23 mouse cellular contexts compared by ENCODE assay signal in the genomic region with DNA sequence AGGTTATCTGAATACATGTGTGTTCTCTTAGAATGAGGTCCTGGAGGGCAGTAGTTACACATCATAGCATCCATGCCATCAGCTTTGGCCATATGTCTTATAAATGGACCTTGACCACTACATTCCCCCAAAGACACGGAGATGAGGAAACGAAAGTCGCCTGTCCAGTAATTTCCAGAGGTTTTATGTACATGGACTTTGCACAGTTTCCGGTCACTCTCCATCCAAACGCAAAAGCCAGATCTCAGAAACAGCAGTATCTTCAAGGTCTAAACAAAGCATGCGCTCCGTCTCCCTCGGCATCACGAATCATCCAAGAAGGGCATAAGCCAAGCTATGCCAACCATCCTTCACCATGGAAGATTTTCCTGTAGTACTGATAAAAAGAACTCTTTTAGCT. TPM values are rescaled to one million over a fixed set of nuclear protein-coding genes. Genes with fewer than 3 reads are reported as not detected.
A peak's percentile ranks its signal among the peaks of the same experiment; 100 is the strongest.
DNase-seq lines count a peak whose midpoint lies in the region; ATAC-seq and TF ChIP-seq lines count a peak whose summit lies in the region.
"Had no signal": no experiment of that assay in that cellular context is flagged by ENCODE, and none has a peak within 500 bp of the region (broad histone marks: within the 10 kb centered on the region; RNA-seq: fewer than 3 reads in every experiment).

No protein-coding gene starts in this region.

- H3K27me3 ChIP-seq in intestine, postnatal 0 days (replicated peaks; ENCODE audit: control insufficient read depth, insufficient read depth, low read length), result no peaks in the 10 kb centered on the region
- H3K27me3 ChIP-seq in intestine, embryonic 15.5 days (replicated peaks), result no peaks in the 10 kb centered on the region
- H3K27me3 ChIP-seq in liver, embryonic 15.5 days, result 0 out of 2 replicates have a peak, but pooled peaks cover 10% of the 10 kb centered on the region
- peaks cover 26% of the 10 kb centered on the region for H3K27me3 ChIP-seq in liver, embryonic 12.5 days (replicated peaks)
- no peaks in the 10 kb centered on the region for H3K27me3 ChIP-seq in midbrain, embryonic 11.5 days (ENCODE audit: control insufficient read depth, insufficient read depth, low read length)
- H3K27me3 ChIP-seq in midbrain, embryonic 16.5 days (ENCODE audit: control insufficient read depth, insufficient read depth, low read depth, low read length), result no peaks in the 10 kb centered on the region
- H3K27me3 ChIP-seq: embryonic facial prominence, embryonic 13.5 days; embryonic facial prominence, embryonic 15.5 days; forebrain, embryonic 12.5 days had no signal

- no peak overlapping the region for H3K4me2 ChIP-seq in intestine, postnatal 0 days (replicated peaks; ENCODE audit: low read depth)
- no peak overlapping the region for H3K4me2 ChIP-seq in intestine, embryonic 15.5 days (replicated peaks)
- H3K4me2 ChIP-seq in liver, embryonic 15.5 days, result peak overlapping the region; percentile 29; the same call in 1 of the 2 replicates
- H3K4me2 ChIP-seq in liver, embryonic 12.5 days, result no peak overlapping the region
- no peak overlapping the region for H3K4me2 ChIP-seq in midbrain, embryonic 11.5 days
- no peak overlapping the region for H3K4me2 ChIP-seq in midbrain, embryonic 16.5 days (ENCODE audit: low read length)
- H3K4me2 ChIP-seq: embryonic facial prominence, embryonic 13.5 days; embryonic facial prominence, embryonic 15.5 days; forebrain, embryonic 12.5 days had no signal

- H3K27ac ChIP-seq in intestine, postnatal 0 days (ENCODE audit: low read depth, low read length), result 0 out of 2 replicates have a peak overlapping the region, but pooled peaks have one; percentile 17
- H3K27ac ChIP-seq in intestine, embryonic 15.5 days, result no peak overlapping the region
- no peak overlapping the region for H3K27ac ChIP-seq in liver, embryonic 15.5 days (replicated peaks)
- no peak overlapping the region for H3K27ac ChIP-seq in liver, embryonic 12.5 days
- no peak overlapping the region for H3K27ac ChIP-seq in midbrain, embryonic 11.5 days (ENCODE audit: low read depth, low read length)
- H3K27ac ChIP-seq in midbrain, embryonic 16.5 days (ENCODE audit: low read length), result no peak overlapping the region
- H3K27ac ChIP-seq: embryonic facial prominence, embryonic 13.5 days; embryonic facial prominence, embryonic 15.5 days; forebrain, embryonic 10.5 days; forebrain, embryonic 12.5 days had no signal

- 61% methylated on average over 9 of the region's 9 CpGs for WGBS in intestine, postnatal 0 days
- 80% methylated on average over 9 of the region's 9 CpGs for WGBS in intestine, embryonic 15.5 days
- WGBS in liver, embryonic 15.5 days (ENCODE audit: insufficient replicate concordance), result 69% methylated on average over 9 of the region's 9 CpGs
- WGBS in liver, embryonic 12.5 days (ENCODE audit: insufficient replicate concordance), result 79% methylated on average over 9 of the region's 9 CpGs
- 97% methylated on average over 9 of the region's 9 CpGs for WGBS in midbrain, embryonic 11.5 days
- WGBS in midbrain, embryonic 16.5 days, result 96% methylated on average over 9 of the region's 9 CpGs

- no peak overlapping the region for H3K4me3 ChIP-seq in intestine, postnatal 0 days (ENCODE audit: low read depth, low read length)
- H3K4me3 ChIP-seq in intestine, embryonic 15.5 days (replicated peaks), result no peak overlapping the region
- no peak overlapping the region for H3K4me3 ChIP-seq in liver, embryonic 15.5 days (replicated peaks)
- no peak overlapping the region for H3K4me3 ChIP-seq in liver, embryonic 12.5 days
- no peak overlapping the region for H3K4me3 ChIP-seq in midbrain, embryonic 11.5 days (ENCODE audit: low read depth, low read length)
- H3K4me3 ChIP-seq in midbrain, embryonic 16.5 days (ENCODE audit: low read depth, low read length), result no peak overlapping the region
- H3K4me3 ChIP-seq: embryonic facial prominence, embryonic 13.5 days; embryonic facial prominence, embryonic 15.5 days; erythroblast, embryonic 14.5 days; forebrain, embryonic 10.5 days; forebrain, embryonic 12.5 days had no signal

- no peak for ATAC-seq in intestine, postnatal 0 days
- ATAC-seq in intestine, embryonic 15.5 days, result no peak
- no peak for ATAC-seq in liver, embryonic 15.5 days (ENCODE audit: insufficient read depth)
- ATAC-seq in liver, embryonic 12.5 days, result no peak
- ATAC-seq in midbrain, embryonic 11.5 days (ENCODE audit: low FRiP score), result no peak
- ATAC-seq in midbrain, embryonic 16.5 days, result no peak
- ATAC-seq: forebrain, embryonic 14.5 days had no signal

- no peak overlapping the region for H3K9ac ChIP-seq in intestine, postnatal 0 days (ENCODE audit: low read depth, low read length)
- no peak overlapping the region for H3K9ac ChIP-seq in intestine, embryonic 15.5 days
- H3K9ac ChIP-seq in liver, embryonic 15.5 days, result no peak overlapping the region
- no peak overlapping the region for H3K9ac ChIP-seq in liver, embryonic 12.5 days
- H3K9ac ChIP-seq in midbrain, embryonic 11.5 days (ENCODE audit: low read length), result no peak overlapping the region
- H3K9ac ChIP-seq in midbrain, embryonic 16.5 days (ENCODE audit: low read depth, low read length), result no peak overlapping the region
- H3K9ac ChIP-seq: embryonic facial prominence, embryonic 13.5 days; embryonic facial prominence, embryonic 15.5 days; forebrain, embryonic 12.5 days had no signal

- no peaks in the 10 kb centered on the region for H3K36me3 ChIP-seq in intestine, postnatal 0 days (ENCODE audit: control insufficient read depth, insufficient read depth)
- no peaks in the 10 kb centered on the region for H3K36me3 ChIP-seq in intestine, embryonic 15.5 days
- no peaks in the 10 kb centered on the region for H3K36me3 ChIP-seq in liver, embryonic 15.5 days (replicated peaks)
- no peaks in the 10 kb centered on the region for H3K36me3 ChIP-seq in liver, embryonic 12.5 days
- H3K36me3 ChIP-seq in midbrain, embryonic 11.5 days (ENCODE audit: control insufficient read depth, insufficient read depth, low read length), result no peaks in the 10 kb centered on the region
- no peaks in the 10 kb centered on the region for H3K36me3 ChIP-seq in midbrain, embryonic 16.5 days (ENCODE audit: control insufficient read depth, insufficient read depth, low read length)
- H3K36me3 ChIP-seq: embryonic facial prominence, embryonic 13.5 days; embryonic facial prominence, embryonic 15.5 days; forebrain, embryonic 10.5 days; forebrain, embryonic 12.5 days had no signal

- H3K4me1 ChIP-seq in intestine, postnatal 0 days (replicated peaks; ENCODE audit: control insufficient read depth, insufficient read depth, low read length), result no peaks in the 10 kb centered on the region
- H3K4me1 ChIP-seq in intestine, embryonic 15.5 days (replicated peaks), result peaks cover 12% of the 10 kb centered on the region
- H3K4me1 ChIP-seq in liver, embryonic 15.5 days (replicated peaks), result no peaks in the 10 kb centered on the region
- peaks cover 9% of the 10 kb centered on the region; the same call in 1 of the 2 replicates for H3K4me1 ChIP-seq in liver, embryonic 12.5 days
- H3K4me1 ChIP-seq in midbrain, embryonic 11.5 days (ENCODE audit: control insufficient read depth, insufficient read depth, low read length), result peaks cover 3% of the 10 kb centered on the region; the same call in 1 of the 2 replicates
- peaks cover 4% of the 10 kb centered on the region; the same call in 1 of the 2 replicates for H3K4me1 ChIP-seq in midbrain, embryonic 16.5 days (ENCODE audit: control insufficient read depth, insufficient read depth, low read length)

- peak; percentile 56 for DNase-seq in midbrain, embryonic 11.5 days (ENCODE audit: low spot score, missing footprints)
- DNase-seq in B cell, adult 2 months, result no peak
- DNase-seq: adrenal gland, adult 2 months; adrenal gland, postnatal 10 days; adrenal gland, postnatal 25 days; cerebellum, adult 11 months; cerebellum, adult 18-20 months; cerebellum, adult 8-10 months; cerebellum, adult 9-11 months; cerebellum, postnatal 14 days; cerebellum, postnatal 36 days; embryo, embryonic 11 days had no signal

- no peak for TF ChIP-seq CTCF in intestine, postnatal 0 days (IDR thresholded peaks at IDR 0.05; ENCODE audit: low read depth)

- H3K9me3 ChIP-seq in intestine, postnatal 0 days (ENCODE audit: control insufficient read depth), result no peaks in the 10 kb centered on the region
- H3K9me3 ChIP-seq in intestine, embryonic 15.5 days, result no peaks in the 10 kb centered on the region
- H3K9me3 ChIP-seq in liver, embryonic 15.5 days (replicated peaks), result no peaks in the 10 kb centered on the region
- H3K9me3 ChIP-seq in liver, embryonic 12.5 days (replicated peaks), result no peaks in the 10 kb centered on the region
- H3K9me3 ChIP-seq in midbrain, embryonic 11.5 days (ENCODE audit: control insufficient read depth, low read length), result no peaks in the 10 kb centered on the region
- H3K9me3 ChIP-seq in midbrain, embryonic 16.5 days (replicated peaks; ENCODE audit: control insufficient read depth, low read length, poor library complexity, severe bottlenecking), result no peaks in the 10 kb centered on the region
- H3K9me3 ChIP-seq: embryonic facial prominence, embryonic 13.5 days; embryonic facial prominence, embryonic 15.5 days; forebrain, embryonic 10.5 days; forebrain, embryonic 12.5 days had no signal

RNA-seq across cellular contexts. Expression of gene Sowahb, which starts 36.6 kb away (rescaled TPM):
- 16.1 and 18.0 TPM in 2 replicates for polyA plus RNA-seq in intestine, postnatal 0 days (2015; fragmentation: Nextera tagmentation; extraction: Ambion mirVana)
- 5.8 and 6.1 TPM in 2 replicates for polyA plus RNA-seq in intestine, embryonic 15.5 days (2015; fragmentation: Nextera tagmentation; extraction: Ambion mirVana)
- 1.1 and 1.4 TPM in 2 replicates for polyA plus RNA-seq in liver, embryonic 15.5 days (2015; fragmentation: Nextera tagmentation; extraction: Ambion mirVana)
- 0.36 and 0.50 TPM in 2 replicates for polyA plus RNA-seq in liver, embryonic 12.5 days (2016; fragmentation: Nextera tagmentation; extraction: Ambion mirVana)
- 0.03 and 0.21 TPM in 2 replicates for polyA plus RNA-seq in midbrain, embryonic 11.5 days (2014; fragmentation: Nextera tagmentation; extraction: Ambion mirVana)
- not detected in 2 replicates for polyA plus RNA-seq in midbrain, embryonic 16.5 days (2015; fragmentation: Nextera tagmentation; extraction: Ambion mirVana)
- polyA plus RNA-seq: adrenal gland, adult 2 months had no signal
